Mouse (Mus musculus): ENCODE results near the gene Notum. TPM values are rescaled to one million over a fixed set of nuclear protein-coding genes. Genes with fewer than 3 reads are reported as not detected.

Notum gene
- 8.1 TPM for polyA plus RNA-seq (2014; fragmentation: Illumina TruSeq; extraction: RNeasy Lipid Tissue Mini Kit (QIAGEN cat#74804); ENCODE audit: insufficient read depth, low read depth, low replicate concordance)

DNA sequence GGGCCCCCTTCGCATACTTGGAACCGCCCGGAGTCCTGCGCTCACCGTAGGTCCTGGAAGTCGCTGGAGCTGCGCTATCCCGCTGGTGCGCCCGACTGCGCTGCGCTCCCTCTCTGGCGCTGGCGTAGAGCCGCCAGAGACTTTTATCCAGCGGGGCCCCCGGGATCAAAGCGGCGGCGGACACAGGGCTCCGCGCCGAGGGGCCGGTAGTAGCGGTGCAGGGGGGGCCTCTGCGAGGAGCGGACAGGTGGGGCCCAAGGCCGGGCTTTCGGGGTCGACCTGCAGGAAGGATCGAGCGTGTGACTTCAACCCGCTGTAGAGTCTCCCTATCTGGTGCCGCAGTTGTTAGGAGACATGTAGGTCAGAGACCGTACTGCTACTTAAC, at the start of gene Notum:
Gene Notum, minus strand, starts transcription at position 100 of the 385 bp plus-strand sequence.

DNA sequence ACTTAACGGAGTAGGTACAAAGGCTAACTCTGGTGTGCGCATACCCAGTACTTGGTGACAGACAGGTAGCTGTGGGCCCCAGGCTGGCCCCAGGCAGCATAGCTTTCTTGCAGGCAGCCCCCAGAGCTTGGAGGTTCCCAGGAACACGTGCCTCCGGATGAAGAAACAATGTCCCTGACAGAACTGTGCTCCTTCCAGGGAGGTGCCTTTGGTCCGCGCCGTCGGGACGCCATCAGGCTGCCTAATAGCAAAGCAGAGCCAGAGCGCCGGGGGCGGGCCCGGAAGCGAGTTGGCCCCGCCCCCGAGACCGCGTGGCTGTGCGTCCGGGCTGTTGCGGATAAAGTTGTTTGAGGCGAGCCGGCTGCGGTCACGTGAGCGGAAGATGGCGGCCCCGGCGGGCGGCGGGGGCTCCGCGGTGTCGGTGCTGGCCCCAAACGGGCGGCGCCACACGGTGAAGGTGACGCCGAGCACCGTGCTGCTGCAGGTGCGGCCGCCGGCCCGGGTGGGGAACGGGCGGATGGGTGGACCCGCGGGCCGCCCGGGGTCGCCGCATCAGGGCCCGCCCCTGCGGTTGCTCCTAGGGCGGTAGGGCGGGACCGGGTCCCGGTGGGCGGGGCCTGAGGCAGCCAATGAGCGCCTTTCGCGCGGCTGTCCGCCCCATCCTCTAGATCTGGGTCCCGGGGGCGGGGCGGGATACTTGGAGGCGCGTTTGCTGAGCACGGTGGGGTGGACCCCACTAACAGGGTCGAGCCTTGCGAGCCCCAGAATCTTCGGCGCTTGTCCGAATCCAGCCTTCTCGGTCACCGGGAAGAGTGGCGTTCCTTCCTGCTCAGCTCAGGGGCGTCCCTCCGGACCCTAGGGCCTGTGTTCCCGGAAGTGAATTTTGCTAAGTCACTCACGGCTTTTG, 12.0 kb upstream of the Notum start, which contains the start of gene Aspscr1:
Gene Aspscr1, plus strand, starts transcription at position 287 of the 907 bp plus-strand sequence.

DNA sequence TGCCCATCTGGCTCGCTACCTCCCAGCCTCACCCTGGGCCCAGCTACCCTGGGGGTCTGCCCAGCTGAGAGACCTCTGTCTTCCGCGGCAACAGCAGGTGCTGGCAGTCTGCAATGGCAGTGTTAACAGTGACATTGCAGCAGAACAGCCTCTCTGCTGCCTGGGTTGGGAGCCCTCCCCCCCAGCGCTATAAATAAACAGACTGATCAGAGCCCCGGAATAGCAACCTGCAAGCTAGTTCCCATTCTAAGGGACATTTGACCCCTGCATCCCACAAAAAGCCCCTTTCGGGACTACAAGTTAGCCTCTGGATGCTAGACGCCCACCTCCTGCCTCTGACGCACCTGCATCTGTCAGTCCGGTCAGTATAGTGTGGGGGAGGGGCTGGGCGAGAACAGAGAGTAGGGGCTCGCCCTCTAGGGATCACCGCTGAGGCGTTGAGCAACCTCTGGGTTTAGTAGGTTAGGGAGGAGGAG, 12.9 kb downstream of the Notum start, which contains the start of gene Myadml2:
Gene Myadml2, minus strand, starts transcription at position 158 of the 476 bp plus-strand sequence.

DNA sequence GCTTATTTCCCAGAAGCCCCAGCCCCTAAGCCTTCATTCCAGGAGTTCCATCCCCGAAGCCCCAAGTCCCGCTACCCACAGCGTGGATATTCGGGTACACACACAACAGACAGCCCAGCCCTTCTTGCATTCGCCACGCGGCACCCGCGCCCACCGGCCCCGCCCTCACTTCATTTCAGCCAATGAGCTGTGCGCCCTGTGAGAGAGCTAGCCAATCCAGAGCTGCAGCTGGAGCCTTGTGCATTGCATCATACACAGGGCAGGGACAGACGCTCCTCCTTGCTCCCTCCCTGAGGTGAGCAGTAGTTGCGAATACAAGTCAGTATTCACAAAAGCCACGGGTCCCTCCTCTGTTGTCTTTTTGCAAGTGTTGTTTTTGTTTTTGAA, 17.4 kb downstream of the Notum start, which contains the start of gene Pycr1:
Gene Pycr1, minus strand, starts transcription at position 169 of the 387 bp plus-strand sequence.

DNA sequence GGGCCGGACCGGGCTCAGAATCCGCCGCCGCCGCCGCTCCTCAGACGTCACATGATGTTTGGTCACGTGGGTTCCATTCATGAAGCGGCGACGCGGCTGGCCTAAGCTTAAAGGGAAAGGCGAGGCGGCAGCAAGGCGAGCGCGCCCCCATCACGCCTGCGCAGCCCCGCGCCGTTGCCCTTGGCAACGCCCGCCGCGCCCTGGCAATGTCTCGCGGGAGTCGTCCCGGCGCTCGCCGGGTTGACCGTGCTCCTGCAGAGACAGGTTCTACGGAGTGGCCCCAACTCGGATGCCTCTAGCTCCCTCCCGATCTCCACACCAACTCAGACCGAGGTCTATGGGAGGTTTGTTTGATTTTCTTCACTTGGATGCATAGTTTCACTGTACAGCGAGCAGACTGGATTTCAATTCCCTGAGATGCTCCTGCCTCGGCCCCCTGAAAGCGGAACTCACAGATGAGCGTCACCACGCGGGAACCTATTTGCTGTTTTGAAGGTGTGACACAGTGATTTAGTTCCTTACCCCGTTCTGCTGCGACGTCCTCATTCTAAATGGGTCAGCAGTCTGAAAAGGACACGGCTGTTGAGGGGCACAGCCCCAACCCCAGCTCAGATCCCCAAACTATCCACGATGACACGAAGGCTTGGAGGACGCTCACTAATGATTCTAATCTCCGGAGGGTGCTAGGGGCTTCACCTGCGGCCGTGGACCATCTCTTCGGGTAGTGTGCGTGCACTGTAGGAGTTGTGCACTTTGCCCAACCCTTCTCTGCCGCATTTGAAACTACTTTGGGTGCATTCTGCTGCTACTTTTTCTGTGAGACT, 27.2 kb downstream of the Notum start, which contains the start of gene Mafg:
Gene Mafg, minus strand, starts transcription at position 81 of the 824 bp plus-strand sequence.

DNA sequence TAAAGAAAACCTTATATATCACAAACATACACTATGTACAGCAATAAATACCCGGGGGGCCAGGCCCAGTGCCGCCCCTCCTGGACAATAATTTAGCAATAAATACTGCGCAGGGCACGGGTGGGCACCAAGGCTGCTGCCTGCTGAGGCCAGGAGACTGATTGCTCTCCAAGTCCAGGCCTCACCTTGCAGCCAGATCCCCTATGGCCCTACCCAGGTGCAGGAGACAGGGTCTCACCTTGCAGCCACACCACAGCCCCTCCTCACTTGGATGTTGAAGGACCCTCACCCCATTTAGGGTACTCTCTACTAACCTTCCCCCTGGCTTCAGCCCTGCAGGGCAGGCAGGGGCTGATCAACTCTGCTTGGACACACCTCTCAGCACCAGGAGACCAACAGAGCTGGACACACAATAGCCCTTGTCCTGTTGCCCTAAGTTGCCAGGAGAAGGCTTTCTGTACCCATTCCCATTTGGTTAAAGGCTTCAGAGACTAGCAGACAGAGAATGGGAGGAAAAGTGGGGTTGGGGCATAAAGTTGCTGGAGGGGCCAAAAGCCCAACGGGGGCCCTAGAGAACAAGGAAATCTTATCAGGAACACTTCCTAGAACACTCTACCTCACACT, 35.7 kb downstream of the Notum start, which contains the start of gene Sirt7:
Gene Sirt7, minus strand, starts transcription at position 89 of the 624 bp plus-strand sequence.

DNA sequence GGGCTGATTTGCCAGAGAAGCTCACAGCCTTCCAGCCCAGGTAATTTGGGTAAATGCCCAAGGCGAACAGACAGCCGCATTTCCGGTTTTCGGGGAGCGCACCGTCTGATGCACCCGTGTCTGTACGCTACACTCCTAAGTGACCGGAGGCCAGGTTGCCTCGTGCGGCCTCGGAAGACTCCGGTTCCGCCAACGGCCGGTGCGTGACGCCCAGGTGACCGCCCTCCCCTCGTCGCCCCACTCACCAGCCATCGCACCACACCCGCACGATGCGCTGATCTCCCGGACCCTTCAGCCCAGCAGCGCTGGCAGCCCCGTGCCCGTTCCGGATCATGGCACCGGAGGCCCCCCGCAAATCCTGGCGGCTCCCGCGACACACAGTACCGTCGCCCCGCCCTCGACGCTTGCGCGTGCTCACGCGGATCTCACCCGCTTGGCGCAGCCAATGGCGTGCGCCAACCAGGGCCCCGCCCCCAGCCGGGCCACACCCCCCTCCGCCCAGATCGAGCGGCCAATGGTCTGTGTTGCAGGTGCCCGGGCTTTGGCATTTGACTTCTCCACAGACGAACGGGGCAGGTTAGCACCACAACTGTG, 43.4 kb downstream of the Notum start, which contains the start of gene Pcyt2:
Gene Pcyt2, minus strand, starts transcription at position 418 of the 594 bp plus-strand sequence.

DNA sequence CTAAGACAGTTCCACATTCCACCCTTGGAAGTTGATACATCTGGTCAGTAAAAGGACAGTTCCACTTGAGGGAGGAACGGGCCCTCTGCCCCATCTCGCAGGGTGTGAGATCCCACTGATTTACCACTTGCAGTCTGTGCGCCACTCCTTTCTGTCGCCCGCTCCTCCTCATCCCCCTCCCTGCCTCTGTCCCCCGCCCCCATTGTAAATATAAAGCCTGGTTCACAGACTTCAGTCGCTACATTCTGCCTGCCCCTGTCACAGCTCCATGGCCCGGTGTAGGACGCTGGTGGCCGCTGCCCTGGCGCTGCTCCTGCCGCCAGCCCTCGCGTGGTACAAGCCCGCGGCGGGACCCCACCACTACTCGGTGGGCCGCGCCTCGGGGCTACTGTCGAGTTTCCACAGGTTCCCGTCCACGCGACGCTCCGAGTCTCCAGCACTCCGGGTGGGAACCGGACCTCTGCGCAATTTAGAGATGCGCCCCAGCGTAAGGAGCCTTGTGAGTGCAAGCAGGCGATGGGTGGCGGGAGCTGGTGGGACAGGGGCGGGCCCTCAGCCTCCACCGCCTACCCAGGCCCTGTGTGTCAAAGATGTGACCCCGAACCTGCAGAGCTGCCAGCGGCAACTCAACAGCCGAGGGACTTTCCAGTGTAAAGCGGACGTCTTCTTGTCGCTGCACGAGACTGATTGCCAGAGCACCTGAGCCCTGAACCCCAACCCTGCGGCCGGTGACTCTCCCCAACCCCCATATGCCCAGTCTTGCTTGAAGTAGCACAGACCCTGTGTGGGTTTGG, 52.5 kb downstream of the Notum start, which contains the start of gene Npb:
Gene Npb, plus strand, starts transcription at position 237 of the 794 bp plus-strand sequence.

Other genes with a start within 250 kb of the Notum start
- 19.5 TPM for gene Nploc4, start 223.5 kb downstream of the Notum start, polyA plus RNA-seq (2014; fragmentation: Illumina TruSeq; extraction: RNeasy Lipid Tissue Mini Kit (QIAGEN cat#74804); ENCODE audit: insufficient read depth, low read depth, low replicate concordance)
- not detected for gene Tspan10, start 218.5 kb downstream of the Notum start, polyA plus RNA-seq (2014; fragmentation: Illumina TruSeq; extraction: RNeasy Lipid Tissue Mini Kit (QIAGEN cat#74804); ENCODE audit: insufficient read depth, low read depth, low replicate concordance)
- not detected for gene Pde6g, start 207.7 kb downstream of the Notum start, polyA plus RNA-seq (2014; fragmentation: Illumina TruSeq; extraction: RNeasy Lipid Tissue Mini Kit (QIAGEN cat#74804); ENCODE audit: insufficient read depth, low read depth, low replicate concordance)
- gene Oxld1, start 203.1 kb downstream of the Notum start, polyA plus RNA-seq (2014; fragmentation: Illumina TruSeq; extraction: RNeasy Lipid Tissue Mini Kit (QIAGEN cat#74804); ENCODE audit: insufficient read depth, low read depth, low replicate concordance) = 13.4 TPM
- 13.6 TPM for gene Ccdc137, start 203.1 kb downstream of the Notum start, polyA plus RNA-seq (2014; fragmentation: Illumina TruSeq; extraction: RNeasy Lipid Tissue Mini Kit (QIAGEN cat#74804); ENCODE audit: insufficient read depth, low read depth, low replicate concordance)
- 10.8 TPM for gene Arl16, start 193.6 kb downstream of the Notum start, polyA plus RNA-seq (2014; fragmentation: Illumina TruSeq; extraction: RNeasy Lipid Tissue Mini Kit (QIAGEN cat#74804); ENCODE audit: insufficient read depth, low read depth, low replicate concordance)
- gene Mrpl12, start 176.6 kb downstream of the Notum start, polyA plus RNA-seq (2014; fragmentation: Illumina TruSeq; extraction: RNeasy Lipid Tissue Mini Kit (QIAGEN cat#74804); ENCODE audit: insufficient read depth, low read depth, low replicate concordance) = 65.4 TPM
- 42.5 TPM for gene Slc25a10, start 169.3 kb downstream of the Notum start, polyA plus RNA-seq (2014; fragmentation: Illumina TruSeq; extraction: RNeasy Lipid Tissue Mini Kit (QIAGEN cat#74804); ENCODE audit: insufficient read depth, low read depth, low replicate concordance)
- gene Gcgr, start 130.5 kb downstream of the Notum start, polyA plus RNA-seq (2014; fragmentation: Illumina TruSeq; extraction: RNeasy Lipid Tissue Mini Kit (QIAGEN cat#74804); ENCODE audit: insufficient read depth, low read depth, low replicate concordance) = 0.15 TPM
- gene Mcrip1, start 111.4 kb downstream of the Notum start, polyA plus RNA-seq (2014; fragmentation: Illumina TruSeq; extraction: RNeasy Lipid Tissue Mini Kit (QIAGEN cat#74804); ENCODE audit: insufficient read depth, low read depth, low replicate concordance) = 138 TPM
- gene Ppp1r27, start 110.0 kb downstream of the Notum start, polyA plus RNA-seq (2014; fragmentation: Illumina TruSeq; extraction: RNeasy Lipid Tissue Mini Kit (QIAGEN cat#74804); ENCODE audit: insufficient read depth, low read depth, low replicate concordance) = not detected
- gene P4hb, start 87.9 kb downstream of the Notum start, polyA plus RNA-seq (2014; fragmentation: Illumina TruSeq; extraction: RNeasy Lipid Tissue Mini Kit (QIAGEN cat#74804); ENCODE audit: insufficient read depth, low read depth, low replicate concordance) = 289 TPM
- gene Arhgdia, start 79.6 kb downstream of the Notum start, polyA plus RNA-seq (2014; fragmentation: Illumina TruSeq; extraction: RNeasy Lipid Tissue Mini Kit (QIAGEN cat#74804); ENCODE audit: insufficient read depth, low read depth, low replicate concordance) = 361 TPM
- gene Alyref, start 62.8 kb downstream of the Notum start, polyA plus RNA-seq (2014; fragmentation: Illumina TruSeq; extraction: RNeasy Lipid Tissue Mini Kit (QIAGEN cat#74804); ENCODE audit: insufficient read depth, low read depth, low replicate concordance) = 49.0 TPM
- 82.6 TPM for gene Anapc11, start 62.8 kb downstream of the Notum start, polyA plus RNA-seq (2014; fragmentation: Illumina TruSeq; extraction: RNeasy Lipid Tissue Mini Kit (QIAGEN cat#74804); ENCODE audit: insufficient read depth, low read depth, low replicate concordance)
- 1.3 TPM for gene Npb, start 52.7 kb downstream of the Notum start, polyA plus RNA-seq (2014; fragmentation: Illumina TruSeq; extraction: RNeasy Lipid Tissue Mini Kit (QIAGEN cat#74804); ENCODE audit: insufficient read depth, low read depth, low replicate concordance)
- 51.7 TPM for gene Pcyt2, start 43.2 kb downstream of the Notum start, polyA plus RNA-seq (2014; fragmentation: Illumina TruSeq; extraction: RNeasy Lipid Tissue Mini Kit (QIAGEN cat#74804); ENCODE audit: insufficient read depth, low read depth, low replicate concordance)
- gene Sirt7, start 35.9 kb downstream of the Notum start, polyA plus RNA-seq (2014; fragmentation: Illumina TruSeq; extraction: RNeasy Lipid Tissue Mini Kit (QIAGEN cat#74804); ENCODE audit: insufficient read depth, low read depth, low replicate concordance) = 39.1 TPM
- 17.0 TPM for gene Mafg, start 27.6 kb downstream of the Notum start, polyA plus RNA-seq (2014; fragmentation: Illumina TruSeq; extraction: RNeasy Lipid Tissue Mini Kit (QIAGEN cat#74804); ENCODE audit: insufficient read depth, low read depth, low replicate concordance)
- 1.4 TPM for gene Pycr1, start 17.4 kb downstream of the Notum start, polyA plus RNA-seq (2014; fragmentation: Illumina TruSeq; extraction: RNeasy Lipid Tissue Mini Kit (QIAGEN cat#74804); ENCODE audit: insufficient read depth, low read depth, low replicate concordance)
- 1.6 TPM for gene Myadml2, start 13.0 kb downstream of the Notum start, polyA plus RNA-seq (2014; fragmentation: Illumina TruSeq; extraction: RNeasy Lipid Tissue Mini Kit (QIAGEN cat#74804); ENCODE audit: insufficient read depth, low read depth, low replicate concordance)
- gene Aspscr1, start 11.8 kb upstream of the Notum start, polyA plus RNA-seq (2014; fragmentation: Illumina TruSeq; extraction: RNeasy Lipid Tissue Mini Kit (QIAGEN cat#74804); ENCODE audit: insufficient read depth, low read depth, low replicate concordance) = 44.2 TPM
- 82.4 TPM for gene Cenpx, start 52.6 kb upstream of the Notum start, polyA plus RNA-seq (2014; fragmentation: Illumina TruSeq; extraction: RNeasy Lipid Tissue Mini Kit (QIAGEN cat#74804); ENCODE audit: insufficient read depth, low read depth, low replicate concordance)
- 15.4 TPM for gene Lrrc45, start 52.8 kb upstream of the Notum start, polyA plus RNA-seq (2014; fragmentation: Illumina TruSeq; extraction: RNeasy Lipid Tissue Mini Kit (QIAGEN cat#74804); ENCODE audit: insufficient read depth, low read depth, low replicate concordance)
- gene Rac3, start 60.3 kb upstream of the Notum start, polyA plus RNA-seq (2014; fragmentation: Illumina TruSeq; extraction: RNeasy Lipid Tissue Mini Kit (QIAGEN cat#74804); ENCODE audit: insufficient read depth, low read depth, low replicate concordance) = 44.3 TPM
- gene Dcxr, start 66.1 kb upstream of the Notum start, polyA plus RNA-seq (2014; fragmentation: Illumina TruSeq; extraction: RNeasy Lipid Tissue Mini Kit (QIAGEN cat#74804); ENCODE audit: insufficient read depth, low read depth, low replicate concordance) = 185 TPM
- 5,777 TPM for gene Cbr2, start 70.9 kb upstream of the Notum start, polyA plus RNA-seq (2014; fragmentation: Illumina TruSeq; extraction: RNeasy Lipid Tissue Mini Kit (QIAGEN cat#74804); ENCODE audit: insufficient read depth, low read depth, low replicate concordance)
- gene Hmga1b, start 101.6 kb upstream of the Notum start, polyA plus RNA-seq (2014; fragmentation: Illumina TruSeq; extraction: RNeasy Lipid Tissue Mini Kit (QIAGEN cat#74804); ENCODE audit: insufficient read depth, low read depth, low replicate concordance) = 0.87 TPM
- 18.4 TPM for gene Rfng, start 123.0 kb upstream of the Notum start, polyA plus RNA-seq (2014; fragmentation: Illumina TruSeq; extraction: RNeasy Lipid Tissue Mini Kit (QIAGEN cat#74804); ENCODE audit: insufficient read depth, low read depth, low replicate concordance)
- 62.0 TPM for gene Gps1, start 123.1 kb upstream of the Notum start, polyA plus RNA-seq (2014; fragmentation: Illumina TruSeq; extraction: RNeasy Lipid Tissue Mini Kit (QIAGEN cat#74804); ENCODE audit: insufficient read depth, low read depth, low replicate concordance)
- gene Dus1l, start 135.2 kb upstream of the Notum start, polyA plus RNA-seq (2014; fragmentation: Illumina TruSeq; extraction: RNeasy Lipid Tissue Mini Kit (QIAGEN cat#74804); ENCODE audit: insufficient read depth, low read depth, low replicate concordance) = 23.6 TPM
- gene Fasn, start 163.4 kb upstream of the Notum start, polyA plus RNA-seq (2014; fragmentation: Illumina TruSeq; extraction: RNeasy Lipid Tissue Mini Kit (QIAGEN cat#74804); ENCODE audit: insufficient read depth, low read depth, low replicate concordance) = 145 TPM